Mouse (Mus musculus) forebrain, embryonic 14.5 days (tissue): ENCODE results near the gene Casc3. TPM values are rescaled to one million over a fixed set of nuclear protein-coding genes. Genes with fewer than 3 reads are reported as not detected.
A peak's percentile ranks its signal among the peaks of the same experiment; 100 is the strongest.

ENCODE experiments used
- ATAC-seq: fragments of 200-750 bp; cut with Nextera tagmentation; 2 replicates; pipeline ENCODE4 v1.8.0; 2017; ENCODE audit warnings: mild to moderate bottlenecking, moderate library complexity
- DNase-seq: peaks from one replicate; pipeline ENCODE4 v3.0.0-alpha.2; 2015; ENCODE audit warnings: low spot score
- H3K27ac ChIP-seq: fragments of 300-500 bp; sonication (generic); 2 replicates; pipeline ENCODE4 v1.5.1; 2014; ENCODE audit warnings: low read depth, mild to moderate bottlenecking, control low read depth, low read length, moderate library complexity
- H3K27me3 ChIP-seq: fragments of 300-500 bp; sonication (generic); replicated peaks from 2 replicates; pipeline ENCODE4 v1.6.1; 2014; ENCODE audit warnings: low read length, control low read depth, mixed read lengths; ENCODE audit not compliant: control insufficient read depth, insufficient read depth
- H3K36me3 ChIP-seq: fragments of 300-500 bp; sonication (generic); 2 replicates; pipeline ENCODE4 v1.6.1; 2014; ENCODE audit warnings: low read length, control low read depth; ENCODE audit not compliant: control insufficient read depth, insufficient read depth
- H3K4me1 ChIP-seq: fragments of 300-500 bp; sonication (generic); 2 replicates; pipeline ENCODE4 v1.6.1; 2014; ENCODE audit warnings: antibody characterized with exemption, low read length, control low read depth; ENCODE audit not compliant: control insufficient read depth, insufficient read depth
- H3K4me2 ChIP-seq: fragments of 300-500 bp; sonication (generic); 2 replicates; pipeline ENCODE4 v1.6.1; 2014; ENCODE audit warnings: mild to moderate bottlenecking, control low read depth, low read length
- H3K4me3 ChIP-seq: fragments of 300-500 bp; sonication (generic); 2 replicates; pipeline ENCODE4 v1.5.1; 2014; ENCODE audit warnings: low read depth, low read length, control low read depth
- H3K9ac ChIP-seq: fragments of 300-500 bp; sonication (generic); 2 replicates; pipeline ENCODE4 v1.6.1; 2014; ENCODE audit warnings: mild to moderate bottlenecking, low read length, control low read depth, moderate library complexity
- H3K9me3 ChIP-seq: fragments of 300-500 bp; sonication (generic); replicated peaks from 2 replicates; pipeline ENCODE4 v1.6.1; 2016; ENCODE audit warnings: low read length, control low read depth, mixed read lengths; ENCODE audit not compliant: control insufficient read depth
- WGBS: fragments of 180-500 bp; shearing (Covaris S2); extraction: QIAGEN DNeasy Blood & Tissue Kit; methylation state at CpG from one replicate; pipeline ENCODE4 v1.1.7; 2014; 5-methylcytosine and 5-hydroxymethylcytosine counted together
- polyA plus RNA-seq: library from polyadenylated mRNA; unstranded; fragments of >200 nt; fragmentation: Nextera tagmentation; extraction: Ambion mirVana; gene quantifications from 2 replicates; pipeline ENCODE4 v1.2.1, GENCODE M21; 2014

Casc3 gene
- polyA plus RNA-seq, 1 experiment from 2014 or later: 41.0 TPM

DNA sequence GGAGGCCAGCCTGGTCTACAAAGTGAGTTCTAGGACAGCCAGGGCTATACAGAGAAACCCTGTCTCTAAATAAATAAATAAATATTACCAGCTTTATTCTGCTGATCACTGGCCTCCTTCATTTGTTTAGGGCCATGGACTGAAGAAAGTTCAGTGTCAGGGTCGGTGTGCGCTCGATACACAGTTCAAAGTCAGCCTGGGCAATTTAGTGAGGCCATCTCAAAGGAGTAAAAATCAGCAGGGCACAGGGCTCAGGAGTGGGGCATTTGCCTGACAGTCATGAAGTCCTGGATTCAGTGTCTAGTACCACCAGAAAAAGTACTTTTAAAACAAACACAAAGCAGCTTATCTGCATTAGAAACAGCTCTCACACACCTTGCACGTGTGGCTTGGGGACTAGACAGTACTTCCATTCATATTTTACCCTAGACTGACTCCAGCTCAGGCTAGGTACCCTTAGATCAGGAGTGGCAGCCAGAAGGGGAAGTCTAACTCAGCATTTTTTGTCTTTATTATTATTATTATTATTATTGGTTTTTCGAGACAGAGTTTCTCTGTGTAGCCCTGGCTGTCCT lies 14.0 kb upstream of the Casc3 start:
- H3K27ac ChIP-seq: no peak overlapping the region
- no peaks in the 10 kb centered on the region for H3K27me3 ChIP-seq
- H3K4me1 ChIP-seq: peaks cover 25% of the 10 kb centered on the region
- no peak overlapping the region for H3K9ac ChIP-seq
- no peaks in the 10 kb centered on the region for H3K9me3 ChIP-seq
- no peak overlapping the region for H3K4me2 ChIP-seq
- H3K36me3 ChIP-seq: no peaks in the 10 kb centered on the region
- H3K4me3 ChIP-seq: no peak overlapping the region
- WGBS: 85% methylated on average over 5 of the region's 5 CpGs
- no peak for ATAC-seq
- no peak for DNase-seq

DNA sequence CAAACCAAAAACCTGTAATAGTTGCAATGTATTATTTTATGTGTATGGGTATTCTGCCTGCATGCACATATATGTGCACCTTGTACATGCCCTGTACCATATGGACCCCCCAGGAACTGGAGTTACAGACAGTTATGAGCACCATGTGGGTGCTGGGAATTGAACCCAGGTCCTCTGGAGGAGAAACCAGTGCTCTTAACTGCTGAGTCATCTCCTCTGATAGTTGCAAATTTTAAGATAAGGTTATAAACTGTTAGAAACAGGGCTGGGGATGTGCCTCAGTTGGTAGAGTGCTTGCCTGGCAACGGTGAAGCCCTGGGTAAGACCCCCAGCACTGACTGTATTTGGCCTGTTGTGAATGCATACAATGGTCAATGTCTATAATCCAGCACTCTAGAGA lies 13.3 kb upstream of the Casc3 start:
- Histone ChIP-seq H3K9me3 (no peaks in the 10 kb centered on the region), H3K4me1 (peaks cover 22% of the 10 kb centered on the region), H3K4me3 (no peak overlapping the region), H3K27me3 (no peaks in the 10 kb centered on the region), H3K27ac (no peak overlapping the region), H3K36me3 (no peaks in the 10 kb centered on the region), H3K4me2 (no peak overlapping the region), H3K9ac (no peak overlapping the region)
- ATAC-seq (no peak), DNase-seq (no peak)
- WGBS: 77% methylated on average over 1 of the region's 1 CpGs

DNA sequence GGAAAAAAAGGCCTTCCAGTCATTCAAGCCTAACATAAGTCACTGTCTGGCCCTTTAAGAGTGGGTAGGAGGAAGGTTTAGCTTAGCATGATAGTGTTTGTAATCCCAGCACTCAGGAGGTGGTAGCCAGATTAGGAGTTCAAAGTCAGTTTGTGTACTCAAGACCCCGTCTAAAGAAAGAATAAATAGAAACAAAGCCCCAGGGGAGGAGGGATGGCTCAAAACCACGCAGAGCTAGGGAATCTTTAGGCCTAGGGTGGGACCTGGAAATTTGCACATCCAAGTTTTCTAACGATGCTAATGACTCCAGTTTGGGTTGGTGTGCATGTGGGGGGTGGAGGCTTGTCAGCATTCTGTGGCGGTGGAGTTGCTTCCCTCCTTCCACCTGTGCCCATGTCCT lies 12.6 kb upstream of the Casc3 start:
- Histone ChIP-seq H3K36me3 (no peaks in the 10 kb centered on the region), H3K9me3 (no peaks in the 10 kb centered on the region), H3K9ac (no peak overlapping the region), H3K4me3 (no peak overlapping the region), H3K4me2 (no peak overlapping the region), H3K27ac (no peak overlapping the region), H3K4me1 (peaks cover 20% of the 10 kb centered on the region), H3K27me3 (no peaks in the 10 kb centered on the region)
- DNase-seq: no peak
- ATAC-seq: no peak
- 7% methylated on average over 4 of the region's 4 CpGs for WGBS

DNA sequence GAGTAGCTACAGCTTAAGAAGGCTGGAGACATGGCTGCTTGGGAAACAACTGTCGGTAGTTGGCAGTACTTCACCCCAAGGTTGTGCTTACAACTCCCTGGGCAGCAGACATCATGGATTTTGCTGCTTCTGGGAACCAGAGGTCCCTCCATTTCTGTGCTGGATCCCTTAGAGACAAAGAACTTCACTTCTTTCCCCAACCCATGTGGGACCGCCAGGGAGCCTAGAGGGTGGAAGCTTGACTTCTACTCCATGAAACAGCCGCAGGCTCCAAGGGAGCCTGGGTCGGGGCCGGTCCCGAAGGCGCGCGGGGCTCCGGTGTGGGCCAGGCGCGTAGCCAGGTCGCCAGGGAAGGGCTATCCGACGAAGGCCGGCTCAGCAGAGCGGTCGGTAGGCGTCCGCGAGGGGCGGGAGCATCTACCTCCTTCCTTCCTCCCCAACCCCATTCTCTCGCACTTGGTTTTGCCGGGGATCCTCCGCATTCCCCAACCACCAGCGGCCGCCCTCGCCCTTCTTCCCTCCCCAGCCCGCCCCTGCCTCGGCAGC lies 10.2 kb upstream of the Casc3 start:
- DNase-seq (peak; percentile 81), ATAC-seq (peak; percentile 53)
- H3K27me3 ChIP-seq: no peaks in the 10 kb centered on the region
- WGBS: under 1% methylated on average over 19 of the region's 30 CpGs
- H3K27ac ChIP-seq: peak overlapping the region; percentile 100
- peak overlapping the region; percentile 100 for H3K9ac ChIP-seq
- H3K36me3 ChIP-seq: peaks cover 15% of the 10 kb centered on the region
- peaks cover 30% of the 10 kb centered on the region for H3K4me1 ChIP-seq
- no peaks in the 10 kb centered on the region for H3K9me3 ChIP-seq
- peak overlapping the region; percentile 100 for H3K4me3 ChIP-seq
- H3K4me2 ChIP-seq: peak overlapping the region; percentile 88

DNA sequence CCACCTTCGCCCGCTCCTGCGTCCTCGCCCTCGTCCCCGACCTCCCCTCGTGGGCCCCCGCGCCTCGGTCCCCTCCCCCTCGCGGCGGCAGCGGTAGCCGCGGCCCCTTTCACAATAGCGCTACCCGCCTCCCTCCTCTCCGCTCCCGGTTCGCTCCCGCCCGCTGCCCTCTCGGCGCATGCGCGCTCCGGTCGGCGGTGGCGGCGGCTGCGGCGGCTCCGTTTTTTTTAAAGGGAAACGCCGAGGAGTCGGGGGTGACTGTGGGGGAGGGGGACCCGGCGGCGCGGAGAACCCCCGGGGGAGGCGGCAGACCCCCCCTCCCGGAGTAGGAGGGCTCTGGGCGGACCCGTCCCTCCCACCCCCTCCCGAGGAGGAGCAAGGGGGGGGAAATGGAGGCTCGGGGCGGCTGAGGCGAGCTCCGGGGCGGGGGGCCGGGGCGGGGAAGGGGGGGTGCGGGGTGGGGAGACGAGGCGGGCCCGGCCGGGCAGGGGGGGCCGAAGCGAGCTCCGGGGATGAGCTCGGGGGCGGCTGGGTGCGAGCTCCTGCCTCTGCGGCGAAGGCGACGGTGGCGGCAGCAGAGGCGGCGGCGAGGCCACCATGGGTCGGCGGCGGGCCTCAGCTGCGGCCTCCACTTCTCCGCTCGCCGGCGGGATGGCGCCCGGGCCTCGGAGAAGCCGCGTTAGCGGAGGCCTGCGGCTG lies 9.5 kb upstream of the Casc3 start, which contains the start of gene Msl1:
TSS of gene Msl1 (plus strand) at position 502 of the 699 bp plus-strand sequence.
- H3K4me3 ChIP-seq: peak within 1 kb of the TSS; percentile 100
- peak within 1 kb of the TSS; percentile 88 for H3K4me2 ChIP-seq
- H3K27ac ChIP-seq: peak within 1 kb of the TSS; percentile 100
- no peaks in the 10 kb centered on the region for H3K27me3 ChIP-seq
- peak within 1 kb of the TSS; percentile 100 for H3K9ac ChIP-seq
- H3K9me3 ChIP-seq: no peaks in the 10 kb centered on the region
- peak; percentile 92 for DNase-seq
- WGBS: under 1% methylated on average over 50 of the region's 89 CpGs
- H3K4me1 ChIP-seq: peaks cover 26% of the 10 kb centered on the region
- H3K36me3 ChIP-seq: peaks cover 21% of the 10 kb centered on the region
- ATAC-seq: peak; percentile 70

DNA sequence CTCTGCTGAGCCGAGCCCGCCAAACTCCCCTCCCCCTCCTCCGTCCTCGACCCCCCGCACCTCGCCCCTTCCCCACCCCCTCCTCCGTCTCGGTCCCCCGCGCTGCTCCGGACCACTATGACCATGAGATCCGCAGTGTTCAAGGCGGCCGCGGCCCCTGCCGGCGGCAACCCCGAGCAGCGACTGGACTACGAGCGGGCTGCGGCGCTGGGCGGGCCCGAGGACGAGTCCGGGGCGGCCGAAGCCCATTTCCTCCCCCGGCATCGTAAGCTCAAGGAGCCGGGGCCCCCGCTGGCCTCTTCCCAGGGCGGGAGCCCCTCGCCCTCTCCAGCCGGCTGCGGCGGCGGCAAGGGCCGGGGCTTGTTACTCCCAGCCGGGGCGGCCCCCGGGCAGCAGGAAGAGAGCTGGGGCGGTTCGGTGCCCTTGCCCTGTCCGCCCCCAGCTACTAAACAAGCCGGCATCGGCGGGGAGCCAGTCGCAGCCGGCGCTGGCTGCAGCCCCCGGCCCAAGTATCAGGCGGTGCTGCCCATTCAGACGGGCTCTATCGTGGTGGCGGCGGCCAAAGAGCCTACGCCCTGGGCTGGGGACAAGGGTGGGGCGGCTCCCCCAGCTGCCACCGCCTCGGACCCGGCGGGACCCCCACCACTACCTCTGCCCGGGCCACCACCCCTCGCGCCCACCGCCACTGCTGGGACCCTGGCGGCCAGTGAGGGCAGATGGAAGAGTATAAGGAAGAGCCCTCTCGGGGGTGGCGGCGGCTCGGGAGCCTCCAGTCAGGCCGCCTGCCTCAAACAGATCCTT lies 8.8 kb upstream of the Casc3 start:
- WGBS: under 1% methylated on average over 70 of the region's 74 CpGs
- Histone ChIP-seq H3K36me3 (peaks cover 28% of the 10 kb centered on the region), H3K9me3 (no peaks in the 10 kb centered on the region), H3K9ac (peak overlapping the region; percentile 100), H3K27me3 (no peaks in the 10 kb centered on the region), H3K4me1 (peaks cover 26% of the 10 kb centered on the region), H3K27ac (peak overlapping the region; percentile 100), H3K4me2 (peak overlapping the region; percentile 88), H3K4me3 (peak overlapping the region; percentile 100)
- peak; percentile 58 for DNase-seq
- ATAC-seq: peak; percentile 19

DNA sequence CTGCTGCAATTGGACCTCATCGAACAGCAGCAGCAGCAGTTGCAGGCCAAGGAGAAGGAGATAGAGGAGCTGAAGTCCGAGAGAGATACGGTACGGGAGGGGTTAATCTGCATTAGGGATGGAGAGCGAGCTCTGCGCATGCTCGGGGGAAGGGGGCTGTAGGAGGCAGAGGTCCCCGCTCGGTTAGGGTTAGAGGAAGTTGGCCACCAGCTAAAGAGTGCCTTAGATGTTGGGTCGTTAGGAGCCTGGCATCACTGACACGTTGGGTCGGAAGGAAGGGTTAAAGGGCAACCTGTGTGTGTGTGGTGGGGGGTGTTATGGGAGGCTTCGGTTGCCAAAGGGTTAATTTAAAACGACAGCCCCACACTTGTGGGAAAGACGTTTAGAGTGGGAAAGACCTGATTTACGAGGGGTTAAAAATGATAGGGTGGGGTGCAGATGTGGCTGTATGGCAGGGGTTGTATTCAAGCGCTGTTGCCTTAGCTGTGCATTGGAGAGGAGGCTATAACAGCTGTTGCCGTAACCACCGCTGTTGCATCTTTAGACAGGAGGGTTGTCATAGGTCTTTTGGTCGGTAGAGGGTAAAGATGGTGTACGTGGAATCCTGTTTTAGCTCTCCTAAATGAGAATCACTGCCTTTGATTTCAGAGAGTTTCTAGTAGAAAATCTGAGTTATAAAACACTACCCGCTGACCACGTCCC lies 8.0 kb upstream of the Casc3 start:
- Histone ChIP-seq H3K4me1 (peaks cover 26% of the 10 kb centered on the region), H3K27me3 (no peaks in the 10 kb centered on the region), H3K27ac (peak overlapping the region; percentile 100), H3K4me3 (peak overlapping the region; percentile 100), H3K36me3 (peaks cover 36% of the 10 kb centered on the region), H3K9me3 (no peaks in the 10 kb centered on the region), H3K4me2 (peak overlapping the region; percentile 88), H3K9ac (peak overlapping the region; percentile 100)
- peak; percentile 57 for ATAC-seq
- 4% methylated on average over 23 of the region's 23 CpGs for WGBS
- peak; percentile 92 for DNase-seq

DNA sequence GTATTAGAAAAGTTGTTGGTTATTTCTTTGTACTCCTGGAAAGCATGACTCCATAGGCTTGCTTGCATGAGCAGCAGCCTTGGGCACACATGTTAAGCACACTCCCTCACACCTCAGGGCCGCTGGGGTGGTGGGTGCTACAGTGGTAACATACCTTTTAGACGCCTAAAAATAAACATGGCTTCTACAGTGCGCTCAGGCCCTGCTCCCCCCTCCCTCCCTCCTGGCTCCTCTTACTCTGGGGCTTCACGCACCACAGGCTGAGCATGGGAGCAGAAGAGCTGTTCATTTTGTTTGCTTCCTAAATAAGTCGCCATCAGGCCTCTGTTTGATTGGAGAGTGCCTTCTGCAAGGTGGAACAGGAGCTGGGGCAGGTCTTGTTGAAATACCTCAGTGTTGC lies 7.4 kb upstream of the Casc3 start:
- Histone ChIP-seq H3K4me3 (peak overlapping the region; percentile 100), H3K27ac (no peak overlapping the region), H3K36me3 (peaks cover 42% of the 10 kb centered on the region), H3K4me1 (peaks cover 26% of the 10 kb centered on the region), H3K27me3 (no peaks in the 10 kb centered on the region), H3K9ac (peak overlapping the region; percentile 100), H3K4me2 (peak overlapping the region; percentile 88), H3K9me3 (no peaks in the 10 kb centered on the region)
- 12% methylated on average over 5 of the region's 5 CpGs for WGBS
- no peak for ATAC-seq
- DNase-seq: no peak
